Mouse (Mus musculus): ENCODE results near the gene Tmem150a. TPM values are rescaled to one million over a fixed set of nuclear protein-coding genes. Genes with fewer than 3 reads are reported as not detected.

The Tmem150a gene
- polyA plus RNA-seq, 1 experiment from 2014 or later = 1.6 TPM

DNA sequence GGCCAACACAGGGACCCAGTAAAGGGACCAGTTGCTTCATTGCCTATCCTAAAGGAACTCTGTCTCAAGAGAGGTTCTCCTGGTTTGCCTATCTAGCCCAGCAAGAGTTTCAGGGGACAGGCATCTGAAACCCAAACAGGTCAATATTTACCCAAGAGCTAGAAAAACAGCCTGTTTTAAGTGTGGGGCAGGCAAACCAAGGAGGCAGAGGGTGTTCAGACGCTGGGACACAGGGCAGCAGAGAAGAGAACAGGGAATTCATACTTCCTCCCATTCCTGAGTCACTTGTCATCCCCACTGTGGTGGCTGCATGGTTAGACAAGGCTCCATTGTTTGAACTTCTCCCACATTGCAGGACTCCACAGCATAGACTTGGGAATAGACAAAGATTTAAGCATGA is 16.3 kb downstream of the Tmem150a start:
- no peak for DNase-seq (ENCODE audit: low spot score)

DNA sequence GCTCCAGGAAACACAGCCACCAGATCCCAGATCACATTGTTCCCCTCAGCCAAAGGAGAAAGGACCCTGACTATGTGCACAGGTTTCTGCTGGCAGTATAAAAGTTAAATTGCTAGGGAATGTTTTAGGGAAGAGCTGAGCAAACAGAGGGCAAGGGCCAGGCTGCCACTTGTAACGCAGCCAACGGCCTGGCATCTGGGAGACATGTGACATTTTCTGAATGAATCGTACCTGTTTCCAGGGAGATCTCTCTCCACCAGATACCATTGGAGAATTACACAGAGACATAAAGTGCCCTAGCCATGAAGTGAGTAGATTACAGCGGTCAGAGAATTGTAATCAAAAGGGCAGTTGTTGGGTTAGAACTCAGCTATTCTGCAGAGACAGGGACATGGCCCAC is 17.9 kb downstream of the Tmem150a start:
- no peak for DNase-seq (ENCODE audit: low spot score)

DNA sequence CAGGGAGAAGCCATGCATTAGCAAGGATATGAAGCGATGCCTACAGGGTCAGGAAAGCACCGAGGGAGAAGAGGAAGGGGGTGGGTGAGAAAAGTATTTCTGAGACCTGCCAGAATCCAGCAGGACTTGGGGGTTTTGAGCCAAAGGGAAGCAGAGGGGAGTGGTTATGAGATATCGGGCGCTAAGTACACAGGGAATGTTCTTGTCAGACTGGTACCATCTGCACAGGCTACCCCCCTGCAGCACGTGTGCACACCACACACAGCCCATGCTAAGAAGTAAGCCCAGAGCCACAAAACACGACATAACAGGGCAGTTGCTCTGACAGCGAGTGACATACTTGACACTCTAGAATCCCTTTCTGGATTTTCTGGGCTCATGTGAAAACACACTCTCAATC is 19.0 kb downstream of the Tmem150a start:
- no peak for DNase-seq (ENCODE audit: low spot score)

DNA sequence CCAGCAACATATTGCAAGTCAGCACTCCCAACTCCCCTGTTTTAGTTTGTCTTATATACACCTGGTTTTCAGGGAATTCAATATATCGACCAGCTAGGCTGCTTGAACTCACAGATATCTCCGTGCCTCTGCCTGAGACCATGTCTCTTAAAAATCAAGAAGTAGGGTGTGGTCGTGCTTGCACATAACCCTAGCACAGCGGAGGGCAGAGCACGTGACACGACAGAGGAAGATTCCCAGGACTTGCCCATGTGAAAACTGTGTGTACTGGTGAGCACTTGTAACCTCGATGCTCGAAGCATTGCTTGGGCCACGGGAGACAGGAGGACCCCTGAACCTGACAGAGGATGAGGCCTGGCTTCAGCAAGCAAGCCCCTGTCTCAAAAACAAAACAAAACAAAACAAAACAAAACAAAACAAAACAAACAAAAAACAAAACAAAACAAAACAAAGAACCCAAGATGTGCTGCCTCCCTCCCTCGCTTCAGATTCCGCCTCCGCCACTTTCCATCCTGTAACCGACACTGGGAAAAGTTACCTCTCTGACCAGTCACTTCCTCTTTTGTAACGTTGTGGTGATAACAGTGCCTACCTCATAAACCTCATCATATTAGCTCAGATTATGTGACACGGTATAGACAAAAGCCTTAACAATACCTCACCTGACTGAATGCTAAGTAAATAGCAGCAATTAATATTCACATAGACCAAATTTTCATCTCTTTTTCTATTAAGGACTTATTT is 19.7 kb downstream of the Tmem150a start:
- DNase-seq (ENCODE audit: low spot score) = peak; percentile 10

- no peak for DNase-seq (ENCODE audit: low spot score)
These were observed 23.4 kb downstream of the Tmem150a start for GRCm38 (mm10) chr6:72378510-72379234.

DNA sequence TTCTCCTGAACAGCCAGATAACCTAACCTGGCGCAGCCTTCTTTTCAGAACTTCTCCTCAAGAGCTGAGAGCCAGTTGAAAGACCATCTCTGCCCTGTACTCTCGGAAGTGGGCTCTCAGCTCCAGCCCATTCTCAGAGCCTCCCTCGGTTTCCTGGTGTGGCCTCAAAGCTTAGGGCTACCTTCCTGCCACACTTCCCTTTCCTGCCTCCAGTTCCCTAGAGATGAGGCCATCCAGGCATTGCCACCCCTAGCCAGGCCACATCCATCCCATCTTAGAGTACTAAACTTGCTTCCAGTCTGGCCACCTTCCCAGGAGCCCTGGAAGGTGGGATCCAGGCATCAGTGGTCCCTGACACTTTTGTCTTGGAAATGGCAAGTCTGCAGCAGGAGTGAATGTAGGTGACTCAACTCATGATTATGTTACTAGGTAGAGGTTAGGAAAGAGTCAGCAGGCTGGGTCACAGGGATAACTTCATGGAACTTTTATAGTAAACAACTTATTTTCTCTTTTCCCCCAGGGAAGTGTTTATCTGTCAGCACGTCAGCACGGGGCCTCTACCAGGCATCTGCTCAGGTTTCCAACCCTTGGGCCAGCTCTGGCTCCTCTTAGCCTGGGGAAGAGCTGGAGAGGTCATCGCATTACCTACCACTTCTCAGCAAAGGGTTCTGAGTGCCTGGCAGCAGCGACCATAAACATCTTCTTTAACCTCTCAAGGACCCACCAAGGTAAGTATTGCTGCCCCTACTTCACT is 24.3 kb downstream of the Tmem150a start:
- DNase-seq (ENCODE audit: low spot score) = no peak

GRCm38 (mm10) chr6:72380131-72380770 is 25.0 kb downstream of the Tmem150a start, which contains the start of gene Vamp5:
TSS of gene Vamp5 (minus strand) at chr6:72380468.
- DNase-seq (ENCODE audit: low spot score) = peak; percentile 87

DNA sequence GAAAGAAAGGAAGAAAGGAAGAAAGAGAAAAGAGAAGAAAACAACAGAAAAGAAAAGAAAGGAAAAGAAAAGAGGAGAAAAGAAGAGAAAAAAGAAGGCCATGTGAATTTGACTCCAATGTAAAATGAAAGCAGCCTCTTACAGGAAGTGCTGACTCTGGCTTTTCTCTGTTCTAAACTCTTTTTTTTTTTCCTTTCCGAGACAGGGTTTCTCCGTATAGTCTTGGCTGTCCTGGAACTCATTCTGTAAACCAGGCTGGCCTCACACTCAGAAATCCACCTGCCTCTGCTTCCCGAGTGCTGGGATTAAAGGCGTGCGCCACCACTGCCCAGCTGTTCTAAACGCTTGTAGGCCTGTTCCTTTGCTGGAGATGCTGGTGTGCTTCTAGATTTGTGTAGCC is 27.2 kb downstream of the Tmem150a start:
- DNase-seq (ENCODE audit: low spot score) = no peak

- DNase-seq (ENCODE audit: low spot score) = no peak
These were observed 28.0 kb downstream of the Tmem150a start for GRCm38 (mm10) chr6:72383142-72383820.

DNA sequence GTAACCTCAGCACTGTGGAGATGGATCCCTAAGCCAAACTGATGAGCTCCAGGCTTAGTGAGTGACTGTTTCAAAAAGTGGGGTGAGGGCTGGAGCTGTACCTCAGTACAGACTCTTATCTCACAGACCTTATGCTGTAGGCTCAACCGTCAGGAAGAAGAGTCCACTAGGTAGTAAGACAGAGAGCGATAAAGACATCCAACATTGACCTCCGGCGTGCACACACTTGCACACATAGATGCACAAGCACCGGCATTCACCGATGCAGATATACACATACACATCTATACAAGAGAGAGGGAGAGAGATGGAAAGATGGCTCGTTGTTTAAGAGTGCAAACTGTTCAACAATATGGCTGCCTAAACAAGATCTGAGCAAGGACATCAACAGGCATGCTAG is 28.7 kb downstream of the Tmem150a start:
- DNase-seq (ENCODE audit: low spot score) = no peak

DNA sequence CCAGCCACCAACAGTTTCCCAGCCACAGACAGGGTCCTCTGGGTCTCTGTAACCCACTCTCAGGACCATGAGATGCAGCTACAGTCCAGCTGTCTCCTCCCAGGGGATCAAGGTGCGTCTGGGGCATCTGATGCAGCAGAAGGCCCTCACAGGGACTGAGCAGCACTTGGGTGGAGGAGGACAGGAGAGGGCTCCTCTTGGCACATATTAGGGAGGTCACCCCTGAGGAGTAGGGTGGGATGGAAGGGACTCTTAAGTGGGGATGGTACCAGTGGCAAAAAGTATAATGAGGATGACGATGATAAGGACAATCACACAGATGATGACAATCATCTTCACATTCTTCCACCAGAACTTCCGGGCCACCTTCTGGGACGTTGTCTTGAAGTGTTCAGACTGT is 30.0 kb downstream of the Tmem150a start:
- DNase-seq (ENCODE audit: low spot score) = no peak

- no peak for DNase-seq (ENCODE audit: low spot score)
These were observed 31.3 kb downstream of the Tmem150a start for GRCm38 (mm10) chr6:72386561-72386960.

DNA sequence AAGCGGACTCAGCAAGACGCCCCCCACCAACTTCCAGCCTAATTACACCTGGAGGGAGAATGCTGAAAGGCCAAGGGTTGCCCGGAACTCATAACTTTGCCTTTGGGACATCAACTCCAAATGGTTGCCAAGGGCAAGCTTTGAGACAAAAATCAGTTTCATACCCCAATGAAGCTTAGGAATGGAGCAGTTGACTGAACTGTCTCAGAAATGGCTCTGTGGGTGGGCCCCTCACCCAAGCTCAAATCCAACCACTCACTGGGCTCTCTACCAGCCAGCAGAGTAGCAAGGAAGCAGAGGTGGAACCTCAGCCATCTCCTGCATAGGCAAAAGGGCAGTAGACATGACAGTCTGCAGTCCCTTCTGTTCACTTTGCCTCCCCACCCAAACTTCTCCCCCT is 32.6 kb downstream of the Tmem150a start:
- no peak for DNase-seq (ENCODE audit: low spot score)

GRCm38 (mm10) chr6:72388266-72388665 is 33.0 kb downstream of the Tmem150a start:
- no peak for DNase-seq (ENCODE audit: low spot score)

GRCm38 (mm10) chr6:72388791-72389329 is 33.6 kb downstream of the Tmem150a start:
- no peak for DNase-seq (ENCODE audit: low spot score)

GRCm38 (mm10) chr6:72389471-72389940 is 34.3 kb downstream of the Tmem150a start:
- DNase-seq (ENCODE audit: low spot score) = peak; percentile 39

DNA sequence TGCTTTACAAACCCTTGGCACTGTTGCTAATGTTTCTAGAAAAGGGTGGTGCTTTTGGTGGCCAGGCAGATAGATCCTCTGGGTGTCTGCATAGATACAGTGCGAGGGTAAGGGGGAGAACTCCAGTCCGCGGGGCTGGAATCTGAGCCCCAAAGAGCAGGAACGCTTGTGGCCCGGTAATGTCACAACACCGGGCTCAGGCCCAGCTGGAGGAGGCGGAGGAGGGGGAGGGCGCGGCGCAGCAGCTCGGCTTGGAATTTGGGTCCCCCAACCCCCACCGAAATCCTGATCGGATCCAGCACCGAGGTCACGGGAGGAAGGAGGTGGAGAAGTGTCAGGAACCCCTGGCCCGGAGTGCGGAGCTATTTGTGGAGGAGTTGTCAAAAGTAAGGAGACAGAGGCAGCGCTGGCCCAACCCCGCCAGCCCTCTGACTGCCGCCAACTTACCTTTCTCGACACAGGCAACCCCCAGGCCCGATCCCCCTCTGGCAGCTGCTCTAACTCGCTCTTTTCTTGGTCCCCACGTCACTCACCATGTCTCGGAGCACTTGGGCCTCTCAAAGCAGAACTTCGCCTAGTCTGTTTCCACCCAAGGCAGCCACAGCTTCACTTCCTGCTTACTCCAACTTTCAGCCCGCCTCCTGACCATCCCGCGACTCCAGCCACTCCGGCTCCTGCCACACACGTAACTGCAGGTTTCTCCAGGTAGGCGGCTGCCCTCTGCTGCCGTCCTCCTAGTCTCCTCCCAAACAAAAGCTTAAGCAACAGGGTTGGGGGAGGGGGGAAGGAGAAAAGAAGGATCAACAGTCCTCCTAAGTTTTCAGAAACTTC is 34.9 kb downstream of the Tmem150a start, which contains the start of gene Vamp8:
Vamp8 (minus strand) TSS at position 763 of the 831 bp plus-strand sequence.
- DNase-seq (ENCODE audit: low spot score) = peak; percentile 63

DNA sequence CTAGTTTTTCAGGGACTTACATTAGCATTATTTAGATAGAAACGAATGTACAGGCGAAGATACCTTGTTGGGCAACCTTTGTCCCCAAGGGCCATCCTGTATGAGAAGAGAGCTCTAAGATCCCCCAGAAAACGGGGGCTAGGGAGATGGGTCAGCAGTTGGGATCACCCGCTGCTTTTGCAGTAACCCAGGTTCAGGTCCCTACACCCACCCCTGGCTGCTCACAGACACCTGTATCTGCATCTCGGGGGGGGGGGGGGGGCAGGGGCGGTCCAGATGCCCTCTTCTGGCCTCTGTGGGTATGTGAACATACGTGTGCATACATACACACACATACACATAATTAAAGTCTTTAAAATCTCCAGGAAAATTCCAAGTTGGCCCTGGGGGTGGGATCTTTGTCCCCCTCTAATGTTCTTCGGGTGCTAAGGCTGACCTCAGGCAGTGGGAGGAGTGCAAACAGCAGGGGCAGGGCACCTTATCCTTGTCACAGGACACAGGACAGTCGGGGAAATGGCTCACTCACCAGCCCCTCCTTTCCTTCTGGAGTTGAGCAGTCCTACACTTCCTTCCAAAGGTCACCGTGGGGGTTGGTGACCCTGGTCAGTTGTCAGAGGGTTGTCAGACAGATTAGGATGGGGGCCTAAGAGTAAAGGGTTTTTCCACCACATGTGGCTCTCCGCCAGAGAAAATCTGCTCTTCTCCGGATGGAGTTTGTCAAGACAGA is 35.7 kb downstream of the Tmem150a start:
- no peak for DNase-seq (ENCODE audit: low spot score)

GRCm38 (mm10) chr6:72392341-72392740 is 37.1 kb downstream of the Tmem150a start:
- no peak for DNase-seq (ENCODE audit: low spot score)

Measured in thymus, postnatal 0 days (tissue).